Mouse (Mus musculus) granulocyte monocyte progenitor cell, adult 5-6 weeks (primary cell): ENCODE measurements around the gene Hoxa7. TPM values are rescaled to one million over a fixed set of nuclear protein-coding genes. Genes with fewer than 3 reads are reported as not detected.

ENCODE experiments used
- ATAC-seq: replicated peaks from 2 replicates; pipeline ENCODE4 v1.8.0; 2016; ENCODE audit warnings: mild to moderate bottlenecking, moderate TSS enrichment, inconsistent platforms; ENCODE audit not compliant: poor library complexity, severe bottlenecking
- total RNA-seq, 2 experiments: library from RNA; stranded (forward) in 1 of 2; stranded (reverse) in 1 of 2; fragments of 200-712, 200-1000 nt in 1 of 2; fragments of >200 nt in 1 of 2; fragmentation: Nextera tagmentation in 1 of 2; gene quantifications; 2 replicates each; pipeline ENCODE4 v1.2.3; 2014 to 2017

Gene Hoxa7
- total RNA-seq, 2 experiments from 2014 or later = 10.8 to 20.5 TPM

DNA sequence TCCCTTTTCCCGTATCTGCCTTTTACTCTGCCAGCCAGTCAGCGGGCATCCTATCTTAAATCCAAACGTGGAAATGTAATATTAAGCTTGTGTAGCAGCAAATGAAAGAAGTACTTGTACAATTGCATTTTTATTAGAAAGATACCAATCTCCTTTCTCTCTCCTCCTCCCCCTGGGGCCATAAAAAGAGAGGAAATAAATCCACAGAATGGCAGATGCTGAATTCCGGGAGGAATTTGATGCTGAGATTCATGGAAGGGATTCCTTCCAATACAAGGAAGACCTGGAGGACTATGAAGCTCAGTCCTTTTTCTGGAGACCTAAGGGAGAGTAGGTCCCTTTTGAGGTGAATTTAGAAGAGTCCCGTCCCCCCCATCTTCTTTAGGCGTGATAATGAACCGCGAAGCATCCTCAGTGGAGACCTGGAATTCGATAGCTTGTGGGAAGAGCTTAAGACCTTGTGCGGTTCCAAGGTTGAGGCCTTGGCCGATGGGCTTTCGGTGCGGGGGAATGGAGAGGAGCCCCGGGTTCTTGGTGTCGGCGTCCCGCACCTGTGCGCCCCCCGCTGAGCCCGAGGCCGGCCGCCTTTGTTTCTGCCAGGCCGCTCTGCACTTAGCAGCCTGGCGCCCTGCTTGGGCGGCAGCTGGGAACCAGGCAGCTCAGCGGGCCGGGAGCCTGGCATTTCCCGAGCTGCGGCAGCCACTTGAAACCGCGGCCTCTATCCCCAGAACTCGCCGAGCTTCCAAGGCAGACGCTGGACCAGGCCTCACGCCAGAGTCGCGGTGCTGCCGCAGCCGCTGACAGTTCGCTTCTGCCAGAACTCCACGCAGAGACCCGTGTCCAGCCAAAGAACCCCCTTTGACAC is 53.2 kb downstream of the Hoxa7 start:
- ATAC-seq = no peak

DNA sequence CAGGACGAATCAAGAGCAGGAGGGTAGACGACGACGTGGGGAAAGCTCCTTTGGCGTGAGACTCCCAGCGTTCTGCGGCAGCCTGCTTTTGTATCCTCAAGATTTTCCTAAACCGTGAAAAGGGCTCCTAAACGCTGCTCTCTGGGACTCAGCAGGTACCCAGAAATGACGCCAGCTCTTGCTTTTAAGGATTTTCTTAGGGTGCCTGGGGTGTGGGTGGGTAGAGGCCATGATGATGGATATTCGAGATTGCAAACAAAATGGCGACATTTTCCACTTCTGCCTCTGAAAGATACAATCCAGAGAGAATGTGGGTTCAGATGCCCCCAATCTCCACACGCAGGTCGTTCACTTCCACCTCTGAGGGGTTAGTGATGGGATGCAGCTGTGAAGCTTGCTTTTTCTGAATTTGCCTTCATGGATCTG is 53.9 kb downstream of the Hoxa7 start:
- ATAC-seq = no peak

DNA sequence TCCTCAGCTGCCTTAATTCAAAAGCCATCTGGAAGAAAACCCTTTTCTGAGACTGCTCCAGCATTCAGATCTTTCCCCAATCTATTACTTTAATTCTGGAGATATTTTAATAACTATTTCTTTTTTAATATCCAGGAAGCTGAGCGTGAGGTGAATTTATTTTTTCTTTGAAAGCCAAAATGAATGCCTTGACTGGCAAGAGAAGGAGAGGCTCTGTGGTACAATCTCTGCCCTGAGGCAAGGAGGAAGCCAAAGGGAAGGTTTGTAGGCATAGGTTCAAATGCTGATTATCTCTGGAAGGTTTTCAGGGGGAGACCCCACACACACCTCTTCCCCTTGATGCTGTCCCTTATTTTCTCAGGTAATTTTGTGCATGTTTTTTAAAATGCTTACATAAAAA is 54.5 kb downstream of the Hoxa7 start:
- ATAC-seq = no peak

DNA sequence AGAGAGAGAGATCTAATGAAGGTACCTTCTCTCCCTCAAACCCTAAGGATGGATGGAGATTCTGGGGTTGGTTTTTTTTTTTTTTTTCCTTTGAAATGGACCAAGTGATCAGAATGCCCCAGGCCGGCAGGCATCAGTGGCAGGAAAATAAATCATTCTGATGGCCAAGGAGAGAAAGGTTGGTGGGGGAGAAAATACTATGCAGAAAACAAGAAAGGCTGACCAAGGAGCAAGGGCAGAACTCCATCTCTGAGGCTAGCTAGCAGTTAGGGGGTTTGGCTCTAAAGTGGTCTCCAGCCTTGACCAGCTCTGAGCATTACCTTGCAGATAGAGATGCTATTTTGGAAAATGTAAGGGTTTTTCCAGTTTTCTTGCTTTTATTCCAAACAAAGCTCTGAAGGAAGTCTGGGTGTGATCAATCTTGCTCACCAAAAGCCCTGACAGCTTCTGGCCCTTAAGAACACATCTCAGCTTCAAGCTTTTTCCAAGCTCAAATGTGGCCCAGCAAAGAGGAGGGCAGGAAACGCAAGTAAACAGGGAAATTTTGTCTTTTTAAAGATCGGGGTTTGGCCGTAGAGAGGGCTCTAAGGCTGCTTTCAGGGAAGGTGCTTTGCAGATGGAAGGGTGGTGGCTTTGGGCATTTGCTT is 55.1 kb downstream of the Hoxa7 start:
- no peak for ATAC-seq

DNA sequence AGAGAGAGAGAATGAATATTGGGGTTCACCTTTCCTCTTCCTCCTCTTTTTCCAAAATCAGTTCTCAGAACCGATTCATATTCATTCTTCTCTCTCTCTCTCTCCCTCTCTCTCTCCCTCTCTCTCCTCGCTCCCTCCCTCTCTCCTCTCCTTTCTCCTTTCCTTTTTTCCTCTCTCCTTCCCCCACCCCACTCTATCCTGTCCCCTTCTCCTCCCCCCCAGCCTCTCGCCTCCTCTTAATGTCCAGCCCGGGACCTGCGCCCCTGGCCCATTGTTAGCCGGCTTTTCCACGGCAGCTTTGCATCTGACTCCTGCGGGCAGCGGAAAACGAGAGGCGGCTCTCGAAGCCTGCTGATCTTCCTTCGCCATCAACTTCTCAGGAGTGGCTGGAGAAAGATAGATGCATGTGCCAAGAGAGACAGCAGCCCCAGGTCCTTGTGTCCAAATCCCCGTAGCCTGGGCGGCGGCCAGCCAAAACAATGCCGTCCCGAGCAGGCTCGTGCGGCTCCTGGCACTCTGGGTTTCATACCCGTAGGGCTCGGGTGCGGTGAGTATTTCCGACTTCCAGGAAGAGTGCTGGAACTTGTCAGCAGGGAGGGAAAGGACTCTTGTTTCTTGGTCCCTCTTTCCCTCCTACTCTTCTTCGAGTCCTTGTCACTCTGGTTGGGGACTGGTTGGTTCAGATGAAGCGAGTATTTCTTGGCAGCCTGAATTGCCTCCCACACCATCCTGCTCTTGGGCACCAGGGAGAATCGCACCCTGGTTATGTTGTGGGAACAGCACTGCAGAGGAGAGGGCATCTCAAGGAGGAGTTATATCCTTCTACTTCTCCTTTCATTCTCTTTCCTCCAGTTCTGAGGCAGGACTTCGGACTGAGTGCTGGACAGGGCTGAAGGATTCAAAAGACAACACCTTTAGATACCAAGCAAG is 55.9 kb downstream of the Hoxa7 start:
- ATAC-seq = no peak

DNA sequence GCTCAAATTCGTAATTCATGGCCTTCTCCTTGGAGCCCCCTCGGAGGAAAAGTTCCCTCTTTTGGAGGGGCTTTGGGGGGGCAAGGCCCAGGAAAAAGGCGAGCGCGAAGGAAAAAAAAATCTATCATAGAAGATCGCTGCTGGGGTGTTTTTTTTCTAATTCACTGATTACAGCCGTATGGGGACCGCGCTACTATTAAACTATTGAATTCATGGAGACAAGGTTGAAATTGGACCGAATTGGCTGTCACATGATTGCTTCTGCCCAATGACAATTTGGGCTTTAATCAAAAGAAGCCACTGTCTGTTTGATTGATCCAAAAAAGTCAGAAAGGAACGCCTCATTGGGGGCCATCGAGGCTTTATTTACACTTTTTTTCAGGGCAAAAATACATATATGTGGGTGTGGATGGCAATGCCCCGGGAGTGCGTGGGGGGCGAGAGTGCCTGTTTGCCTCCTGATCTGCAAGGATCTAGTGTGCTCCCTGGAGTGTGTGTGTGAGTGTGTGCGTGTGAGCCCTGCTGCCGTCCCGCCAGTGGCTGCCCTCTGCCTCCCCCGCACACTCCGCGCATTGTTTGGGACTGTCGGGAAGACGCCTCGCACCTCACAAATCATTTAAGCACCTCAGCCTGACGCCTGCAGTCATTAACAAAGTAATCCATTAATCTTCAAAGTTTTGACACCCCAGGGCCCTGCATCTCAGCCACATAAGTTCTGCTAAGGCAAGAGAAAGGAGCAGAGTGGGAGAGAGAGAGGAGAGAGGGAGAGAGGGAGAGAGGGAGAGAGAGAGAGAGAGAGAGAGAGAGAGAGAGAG is 56.8 kb downstream of the Hoxa7 start, which contains the start of gene Hoxa2:
Gene Hoxa2 (minus strand): TSS at position 206 of the 815 bp plus-strand sequence.
- ATAC-seq = no peak

Other genes with a start within 250 kb of the Hoxa7 start
- 83.9 and 91.6 TPM in 2 replicates for gene Skap2, start 209.3 kb downstream of the Hoxa7 start, total RNA-seq (2014; fragmentation: Nextera tagmentation)
- 163 and 204 TPM in 2 replicates for gene Skap2, start 209.3 kb downstream of the Hoxa7 start, total RNA-seq (2017)
- 0.43 TPM in 1 of 2 replicates, not detected in the other for gene Hoxa1, start 63.5 kb downstream of the Hoxa7 start, total RNA-seq (2014; fragmentation: Nextera tagmentation)
- 0.46 TPM in 1 of 2 replicates, not detected in the other for gene Hoxa1, start 63.5 kb downstream of the Hoxa7 start, total RNA-seq (2017)
- gene Hoxa2, start 57.0 kb downstream of the Hoxa7 start, total RNA-seq (2014; fragmentation: Nextera tagmentation) = 0.53 TPM in 1 of 2 replicates, not detected in the other
- not detected in 2 replicates for gene Hoxa2, start 57.0 kb downstream of the Hoxa7 start, total RNA-seq (2017)
- gene 5730596B20Rik, start 44.4 kb downstream of the Hoxa7 start, total RNA-seq (2014; fragmentation: Nextera tagmentation) = not detected in 2 replicates
- not detected in 2 replicates for gene 5730596B20Rik, start 44.4 kb downstream of the Hoxa7 start, total RNA-seq (2017)
- 0.15 and 1.5 TPM in 2 replicates for gene Hoxa4, start 30.1 kb downstream of the Hoxa7 start, total RNA-seq (2014; fragmentation: Nextera tagmentation)
- gene Hoxa4, start 30.1 kb downstream of the Hoxa7 start, total RNA-seq (2017) = 0.17 and 0.41 TPM in 2 replicates
- 2.3 and 2.8 TPM in 2 replicates for gene Hoxa5, start 17.3 kb downstream of the Hoxa7 start, total RNA-seq (2014; fragmentation: Nextera tagmentation)
- gene Hoxa5, start 17.3 kb downstream of the Hoxa7 start, total RNA-seq (2017) = 0.36 and 0.43 TPM in 2 replicates
- gene Hoxa6, start 13.1 kb downstream of the Hoxa7 start, total RNA-seq (2014; fragmentation: Nextera tagmentation) = 1.3 TPM in 1 of 2 replicates, not detected in the other
- gene Hoxa6, start 13.1 kb downstream of the Hoxa7 start, total RNA-seq (2017) = 0.41 TPM in 1 of 2 replicates, not detected in the other
- 1.7 and 3.1 TPM in 2 replicates for gene Hoxa3, start 8.5 kb downstream of the Hoxa7 start, total RNA-seq (2014; fragmentation: Nextera tagmentation)
- 0.34 TPM in 1 of 2 replicates, not detected in the other for gene Hoxa3, start 8.5 kb downstream of the Hoxa7 start, total RNA-seq (2017)
- gene Gm28308, start 8.5 kb downstream of the Hoxa7 start, total RNA-seq (2014; fragmentation: Nextera tagmentation) = not detected in 2 replicates
- not detected in 2 replicates for gene Gm28308, start 8.5 kb downstream of the Hoxa7 start, total RNA-seq (2017)
- 8.9 and 14.7 TPM in 2 replicates for gene Hoxa9, start 9.2 kb upstream of the Hoxa7 start, total RNA-seq (2014; fragmentation: Nextera tagmentation)
- 16.8 and 24.4 TPM in 2 replicates for gene Hoxa9, start 9.2 kb upstream of the Hoxa7 start, total RNA-seq (2017)
- gene Hoxa10, start 19.0 kb upstream of the Hoxa7 start, total RNA-seq (2014; fragmentation: Nextera tagmentation) = 0.47 TPM in 1 of 2 replicates, not detected in the other
- gene Hoxa10, start 19.0 kb upstream of the Hoxa7 start, total RNA-seq (2017) = 0.57 TPM in 1 of 2 replicates, not detected in the other
- gene Hoxa11, start 24.0 kb upstream of the Hoxa7 start, total RNA-seq (2014; fragmentation: Nextera tagmentation) = not detected in 2 replicates
- gene Hoxa11, start 24.0 kb upstream of the Hoxa7 start, total RNA-seq (2017) = not detected in 2 replicates
- gene Hoxa13, start 39.0 kb upstream of the Hoxa7 start, total RNA-seq (2014; fragmentation: Nextera tagmentation) = not detected in 2 replicates
- not detected in 2 replicates for gene Hoxa13, start 39.0 kb upstream of the Hoxa7 start, total RNA-seq (2017)
- gene Evx1, start 91.6 kb upstream of the Hoxa7 start, total RNA-seq (2014; fragmentation: Nextera tagmentation) = not detected in 2 replicates
- not detected in 2 replicates for gene Evx1, start 91.6 kb upstream of the Hoxa7 start, total RNA-seq (2017)